Mouse (Mus musculus) midbrain, embryonic 10.5 days (tissue): Measurements from ENCODE around the gene Arhgap45. TPM values are rescaled to one million over a fixed set of nuclear protein-coding genes. Genes with fewer than 3 reads are reported as not detected.

Source experiments
- DNase-seq: peaks from one replicate; pipeline ENCODE4 v3.0.0-alpha.2; 2017; ENCODE audit warnings: low spot score
- H3K27ac ChIP-seq: fragments of 300-500 bp; sonication (generic); replicated peaks from 2 replicates; pipeline ENCODE4 v1.5.1; 2016; ENCODE audit warnings: mild to moderate bottlenecking
- H3K27me3 ChIP-seq: fragments of 300-500 bp; sonication (generic); 2 replicates; pipeline ENCODE4 v1.6.1; 2016; ENCODE audit warnings: low read depth, mild to moderate bottlenecking; ENCODE audit not compliant: poor library complexity, severe bottlenecking
- H3K36me3 ChIP-seq: fragments of 300-500 bp; sonication (generic); 2 replicates; pipeline ENCODE4 v1.6.1; 2016; ENCODE audit warnings: mild to moderate bottlenecking, moderate library complexity
- H3K4me1 ChIP-seq: fragments of 300-500 bp; sonication (generic); 2 replicates; pipeline ENCODE4 v1.6.1; 2016
- H3K4me3 ChIP-seq: fragments of 300-500 bp; sonication (generic); 2 replicates; pipeline ENCODE4 v1.5.1; 2016; ENCODE audit warnings: mild to moderate bottlenecking, moderate library complexity
- H3K9me3 ChIP-seq: fragments of 300-500 bp; sonication (generic); replicated peaks from 2 replicates; pipeline ENCODE4 v1.6.1; 2016; ENCODE audit warnings: mild to moderate bottlenecking
- WGBS: fragments of 180-500 bp; shearing (Covaris S2); methylation state at CpG from one replicate; pipeline ENCODE4 v1.1.7; 2016; 5-methylcytosine and 5-hydroxymethylcytosine counted together
- polyA plus RNA-seq: library from polyadenylated mRNA; unstranded; fragments of >200 nt; fragmentation: Nextera tagmentation; extraction: Ambion mirVana; gene quantifications from 2 replicates; pipeline ENCODE4 v1.2.1, GENCODE M21; 2016

Arhgap45 gene
- polyA plus RNA-seq, 1 experiment from 2014 or later = 7.9 TPM

GRCm38 (mm10) chr10:79989272-79989786, 27.1 kb upstream of the Arhgap45 start:
- Histone ChIP-seq H3K36me3 (peaks cover 25% of the 10 kb centered on the region; the same call in 1 of the 2 replicates), H3K4me3 (peak overlapping the region; percentile 56), H3K27ac (peak overlapping the region; percentile 23; the same call in 1 of the 2 replicates), H3K4me1 (peaks cover 49% of the 10 kb centered on the region), H3K27me3 (peaks cover 53% of the 10 kb centered on the region), H3K9me3 (peaks cover 14% of the 10 kb centered on the region)
- WGBS = 40% methylated on average over 8 of the region's 8 CpGs
- DNase-seq = no peak

GRCm38 (mm10) chr10:79989870-79990269, 26.6 kb upstream of the Arhgap45 start:
- WGBS = 13% methylated on average over 15 of the region's 15 CpGs
- H3K4me3 ChIP-seq = peak overlapping the region; percentile 56

GRCm38 (mm10) chr10:79991099-79991498, 25.4 kb upstream of the Arhgap45 start:
- 0 out of 2 replicates have a peak overlapping the region, but pooled peaks have one; percentile 14 for H3K4me3 ChIP-seq

More at GRCm38 (mm10) chr10:79989870-79990269, 26.6 kb upstream of the Arhgap45 start:
- Histone ChIP-seq H3K4me1 (peaks cover 49% of the 10 kb centered on the region), H3K9me3 (peaks cover 14% of the 10 kb centered on the region), H3K36me3 (peaks cover 29% of the 10 kb centered on the region; the same call in 1 of the 2 replicates), H3K27me3 (peaks cover 53% of the 10 kb centered on the region), H3K27ac (peak overlapping the region; percentile 23; the same call in 1 of the 2 replicates)
- peak; percentile 39 for DNase-seq

GRCm38 (mm10) chr10:79991548-79991947, 24.9 kb upstream of the Arhgap45 start:
- 86% methylated on average over 6 of the region's 6 CpGs for WGBS

More at GRCm38 (mm10) chr10:79991099-79991498, 25.4 kb upstream of the Arhgap45 start:
- peaks cover 14% of the 10 kb centered on the region for H3K9me3 ChIP-seq
- peaks cover 29% of the 10 kb centered on the region; the same call in 1 of the 2 replicates for H3K36me3 ChIP-seq
- no peak for DNase-seq
- H3K27ac ChIP-seq = no peak overlapping the region
- WGBS = 59% methylated on average over 12 of the region's 12 CpGs
- peaks cover 47% of the 10 kb centered on the region for H3K4me1 ChIP-seq
- H3K27me3 ChIP-seq = peaks cover 53% of the 10 kb centered on the region

GRCm38 (mm10) chr10:79994397-79995115, 21.9 kb upstream of the Arhgap45 start:
- Histone ChIP-seq H3K27ac (no peak overlapping the region), H3K27me3 (peaks cover 39% of the 10 kb centered on the region), H3K36me3 (peaks cover 29% of the 10 kb centered on the region; the same call in 1 of the 2 replicates), H3K4me1 (peaks cover 38% of the 10 kb centered on the region), H3K9me3 (peaks cover 14% of the 10 kb centered on the region), H3K4me3 (no peak overlapping the region)
- DNase-seq = no peak
- WGBS = 93% methylated on average over 16 of the region's 16 CpGs

More at GRCm38 (mm10) chr10:79991548-79991947, 24.9 kb upstream of the Arhgap45 start:
- Histone ChIP-seq H3K9me3 (peaks cover 14% of the 10 kb centered on the region), H3K27me3 (peaks cover 48% of the 10 kb centered on the region), H3K27ac (no peak overlapping the region), H3K4me3 (no peak overlapping the region), H3K4me1 (peaks cover 47% of the 10 kb centered on the region), H3K36me3 (peaks cover 29% of the 10 kb centered on the region; the same call in 1 of the 2 replicates)
- no peak for DNase-seq

- Histone ChIP-seq H3K4me3 (peak overlapping the region; percentile 61; the same call in 1 of the 2 replicates), H3K4me1 (peaks cover 31% of the 10 kb centered on the region), H3K27ac (peak overlapping the region; percentile 82), H3K36me3 (peaks cover 29% of the 10 kb centered on the region; the same call in 1 of the 2 replicates), H3K27me3 (peaks cover 37% of the 10 kb centered on the region), H3K9me3 (peaks cover 14% of the 10 kb centered on the region)
- WGBS = 92% methylated on average over 1 of the region's 1 CpGs
- DNase-seq = no peak
Observed at GRCm38 (mm10) chr10:79995636-79996035, 20.8 kb upstream of the Arhgap45 start.

- H3K36me3 ChIP-seq = peaks cover 23% of the 10 kb centered on the region; the same call in 1 of the 2 replicates
- H3K9me3 ChIP-seq = peaks cover 6% of the 10 kb centered on the region; the same call in 1 of the 2 replicates
- peaks cover 28% of the 10 kb centered on the region for H3K4me1 ChIP-seq
- WGBS = under 1% methylated on average over 34 of the region's 34 CpGs
- peak within 1 kb of the TSS; percentile 82 for H3K27ac ChIP-seq
- peaks cover 38% of the 10 kb centered on the region for H3K27me3 ChIP-seq
- H3K4me3 ChIP-seq = peak within 1 kb of the TSS; percentile 61
- peak; percentile 95 for DNase-seq
Observed at GRCm38 (mm10) chr10:79996272-79997033, 20.0 kb upstream of the Arhgap45 start, which contains the start of gene Abca7. TSS of gene Abca7 (plus strand) at chr10:79996494.

GRCm38 (mm10) chr10:79997034-79997760, 19.3 kb upstream of the Arhgap45 start:
- Histone ChIP-seq H3K27ac (peak overlapping the region; percentile 82), H3K27me3 (peaks cover 45% of the 10 kb centered on the region), H3K4me1 (peaks cover 31% of the 10 kb centered on the region), H3K9me3 (no peaks in the 10 kb centered on the region; the same call in 1 of the 2 replicates), H3K36me3 (peaks cover 17% of the 10 kb centered on the region; the same call in 1 of the 2 replicates), H3K4me3 (peak overlapping the region; percentile 61)
- 1% methylated on average over 35 of the region's 35 CpGs for WGBS
- peak; percentile 92 for DNase-seq

- Histone ChIP-seq H3K36me3 (peaks cover 12% of the 10 kb centered on the region; the same call in 1 of the 2 replicates), H3K27ac (peak overlapping the region; percentile 82)
- no peak for DNase-seq
Observed at GRCm38 (mm10) chr10:79997819-79998218, 18.6 kb upstream of the Arhgap45 start.

GRCm38 (mm10) chr10:80001945-80002344, 14.5 kb upstream of the Arhgap45 start:
- H3K27ac ChIP-seq = no peak overlapping the region
- H3K4me1 ChIP-seq = peaks cover 31% of the 10 kb centered on the region
- H3K27me3 ChIP-seq = peaks cover 79% of the 10 kb centered on the region
- WGBS = 79% methylated on average over 9 of the region's 9 CpGs
- no peaks in the 10 kb centered on the region for H3K36me3 ChIP-seq
- no peak for DNase-seq
- H3K4me3 ChIP-seq = no peak overlapping the region
- H3K9me3 ChIP-seq = no peaks in the 10 kb centered on the region

More at GRCm38 (mm10) chr10:79997819-79998218, 18.6 kb upstream of the Arhgap45 start:
- WGBS = 6% methylated on average over 15 of the region's 15 CpGs
- Histone ChIP-seq H3K27me3 (peaks cover 52% of the 10 kb centered on the region), H3K4me3 (peak overlapping the region; percentile 61), H3K9me3 (no peaks in the 10 kb centered on the region), H3K4me1 (peaks cover 37% of the 10 kb centered on the region)

GRCm38 (mm10) chr10:80002829-80003228, 13.6 kb upstream of the Arhgap45 start:
- WGBS = 23% methylated on average over 21 of the region's 21 CpGs
- 0 out of 2 replicates have a peak, but pooled peaks cover under 1% of the 10 kb centered on the region for H3K36me3 ChIP-seq
- no peak overlapping the region for H3K4me3 ChIP-seq

More at GRCm38 (mm10) chr10:80002829-80003228, 13.6 kb upstream of the Arhgap45 start:
- Histone ChIP-seq H3K4me1 (peaks cover 25% of the 10 kb centered on the region), H3K9me3 (no peaks in the 10 kb centered on the region), H3K27ac (no peak overlapping the region), H3K27me3 (peaks cover 79% of the 10 kb centered on the region)
- DNase-seq = no peak
